Mouse (Mus musculus): Measurements from ENCODE around the gene Sidt2.

The Sidt2 gene

DNA sequence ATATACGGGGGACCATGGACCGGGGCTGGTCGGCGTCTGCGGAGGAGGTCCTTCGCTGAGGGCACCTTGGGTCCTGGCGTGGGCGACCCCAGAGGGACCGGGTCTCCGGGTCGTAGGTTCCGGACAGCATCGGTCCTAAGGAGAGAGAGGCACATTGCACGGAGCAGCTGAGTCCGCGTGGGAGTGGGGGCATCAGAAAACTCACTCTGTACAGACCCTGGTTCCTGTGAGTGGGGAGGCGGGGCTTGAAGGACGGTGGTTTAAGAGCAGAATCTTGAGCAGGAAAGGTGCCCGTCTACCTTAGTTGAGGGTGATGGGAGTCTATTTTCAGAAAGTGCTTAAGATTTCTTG lies 48.0 kb downstream of the Sidt2 start:
- no peak for DNase-seq

DNA sequence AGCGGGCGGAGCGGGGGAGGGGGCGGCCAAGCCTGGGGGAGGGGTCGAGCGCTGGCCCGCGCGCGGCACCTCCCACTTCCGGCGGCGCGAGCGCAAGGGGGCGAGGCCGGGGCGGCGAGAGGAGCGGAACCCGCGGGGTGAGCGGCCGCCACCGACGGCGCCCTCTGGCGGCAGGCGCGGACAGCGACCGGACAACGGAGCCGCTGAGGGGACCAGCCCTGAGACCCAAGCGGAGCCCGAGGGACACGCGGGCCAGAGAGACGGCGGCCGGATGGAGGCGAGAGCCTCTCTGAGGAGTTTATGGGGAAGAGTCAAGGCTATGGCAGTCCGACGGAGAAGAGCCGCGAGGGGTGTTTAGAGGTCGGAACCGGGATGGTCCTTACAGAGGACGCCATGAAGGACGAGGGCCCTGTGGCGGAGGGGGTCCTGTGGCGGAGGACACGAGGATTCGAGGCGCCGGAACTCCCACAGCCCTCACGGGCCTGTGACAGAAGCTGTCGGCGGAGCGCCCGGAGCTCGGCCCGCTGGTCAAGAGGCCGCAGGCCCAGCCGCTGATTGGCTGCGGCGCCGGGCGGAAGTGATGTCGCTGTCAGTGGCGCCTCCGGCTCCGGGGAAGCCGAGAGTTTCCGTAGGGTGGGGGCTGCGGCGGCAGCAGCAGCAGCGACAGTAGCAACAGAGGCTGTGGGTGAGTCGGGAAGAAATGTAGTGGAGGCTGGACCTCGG lies 48.5 kb downstream of the Sidt2 start, which contains the start of the genes Pcsk7 and Rnf214:
Pcsk7 (plus strand) TSS at position 143 of the 723 bp plus-strand sequence.
Rnf214 (minus strand) TSS at position 557 of the 723 bp plus-strand sequence.
- peak; percentile 94 to 96 for DNase-seq

- DNase-seq = no peak
These were observed 49.2 kb downstream of the Sidt2 start for GRCm38 (mm10) chr9:45905811-45906237.

DNA sequence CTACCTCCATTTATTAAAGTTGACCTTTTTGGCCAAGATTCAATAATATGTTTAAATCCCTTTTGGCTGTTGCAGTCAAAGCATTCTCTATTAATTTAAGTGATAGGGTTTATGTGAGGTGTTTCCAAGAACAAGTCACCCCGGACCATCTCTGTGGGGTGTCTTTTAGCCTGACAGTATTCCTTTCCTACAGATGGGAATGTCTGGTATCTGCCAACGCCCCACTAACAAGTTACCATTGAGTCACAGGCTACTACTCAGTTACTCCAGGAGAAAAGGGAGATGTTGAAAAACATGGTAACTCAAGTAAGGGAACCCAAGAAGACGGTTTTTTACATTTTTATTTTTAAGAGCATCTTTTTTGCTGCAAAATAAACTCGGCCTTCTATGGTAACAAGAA lies 49.9 kb downstream of the Sidt2 start:
- no peak for DNase-seq

DNA sequence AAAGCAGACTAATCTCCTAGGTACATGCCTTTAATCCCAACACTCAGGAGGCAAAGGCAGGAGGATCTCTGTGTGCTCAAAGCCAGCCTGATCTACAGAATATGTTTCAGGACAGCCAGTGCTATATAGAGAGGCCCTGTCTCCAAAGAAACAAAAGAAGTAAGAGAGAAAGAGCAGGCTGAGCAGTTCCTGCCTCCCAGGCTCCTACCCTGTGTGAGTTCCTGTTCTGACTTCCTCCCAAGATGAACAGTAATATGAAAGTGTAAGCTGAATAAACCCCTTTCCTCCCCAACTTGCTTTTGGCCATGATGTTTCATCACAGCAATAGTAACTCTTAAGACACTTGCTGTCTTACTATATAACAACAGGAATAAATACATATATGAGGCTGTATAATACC lies 61.4 kb downstream of the Sidt2 start:
- no peak for DNase-seq
